ENCODE assay signal across 17 mouse cellular contexts in genomic region chr1:19528871-19529270, GRCm38 (mm10).
"Had no signal": no experiment of that assay in that cellular context is flagged by ENCODE, and none has a peak within 500 bp of the region (broad histone marks: within the 10 kb centered on the region; RNA-seq: fewer than 3 reads in every experiment).

No protein-coding gene starts in this region.

- H3K27me3 ChIP-seq: lung, embryonic 15.5 days; megakaryocyte, embryonic 14.5 days; midbrain, embryonic 13.5 days; midbrain, embryonic 15.5 days; neural tube, embryonic 12.5 days; stomach, embryonic 15.5 days had no signal

- H3K4me2 ChIP-seq: lung, embryonic 15.5 days; midbrain, embryonic 11.5 days; midbrain, embryonic 13.5 days; midbrain, embryonic 15.5 days; neural tube, embryonic 12.5 days; stomach, embryonic 15.5 days had no signal

- DNase-seq: lung, adult 2 months; lung, postnatal 14 days; lung, postnatal 36 days; right cerebral cortex, postnatal 14 days; thymus, adult 2 months; thymus, postnatal 25 days; thymus, postnatal 4 days had no signal

- ATAC-seq: lung, postnatal 0 days; midbrain, embryonic 13.5 days; midbrain, embryonic 15.5 days had no signal

- H3K36me3 ChIP-seq: lung, embryonic 15.5 days; midbrain, embryonic 13.5 days; midbrain, embryonic 15.5 days; neural tube, embryonic 12.5 days; stomach, embryonic 15.5 days had no signal

- H3K4me3 ChIP-seq: lung, embryonic 15.5 days; megakaryocyte, embryonic 14.5 days; midbrain, embryonic 13.5 days; midbrain, embryonic 15.5 days; neural tube, embryonic 12.5 days; stomach, embryonic 15.5 days had no signal

- H3K4me1 ChIP-seq: lung, embryonic 15.5 days; megakaryocyte, embryonic 14.5 days; midbrain, embryonic 13.5 days; midbrain, embryonic 15.5 days; neural tube, embryonic 12.5 days; stomach, embryonic 15.5 days had no signal

- H3K9ac ChIP-seq: lung, embryonic 15.5 days; midbrain, embryonic 13.5 days; midbrain, embryonic 15.5 days; neural tube, embryonic 12.5 days; stomach, embryonic 15.5 days had no signal

- H3K9me3 ChIP-seq: lung, embryonic 15.5 days; megakaryocyte, embryonic 14.5 days; midbrain, embryonic 13.5 days; midbrain, embryonic 15.5 days; neural tube, embryonic 12.5 days; stomach, embryonic 15.5 days had no signal

- H3K27ac ChIP-seq: lung, embryonic 15.5 days; macrophage; midbrain, embryonic 13.5 days; midbrain, embryonic 15.5 days; neural tube, embryonic 12.5 days; stomach, embryonic 15.5 days; stomach, postnatal 0 days had no signal
